Mouse (Mus musculus) testis, adult 2 months (tissue): ENCODE results near the gene Catsper3. TPM values are rescaled to one million over a fixed set of nuclear protein-coding genes. Genes with fewer than 3 reads are reported as not detected.
A peak's percentile ranks its signal among the peaks of the same experiment; 100 is the strongest.

Experiments
- H3K27ac ChIP-seq: fragments of 200-500 bp; 2 replicates; pipeline ENCODE4 v1.5.1; 2012; ENCODE audit warnings: low read depth, low read length; ENCODE audit not compliant: control insufficient read depth, insufficient read depth
- H3K27me3 ChIP-seq: fragments of 200-500 bp; 2 replicates; pipeline ENCODE4 v1.6.1; 2012; ENCODE audit warnings: mild to moderate bottlenecking, low read length, moderate library complexity; ENCODE audit not compliant: control insufficient read depth, insufficient read depth
- H3K36me3 ChIP-seq: fragments of 200-500 bp; 2 replicates; pipeline ENCODE4 v1.6.1; 2012; ENCODE audit warnings: mild to moderate bottlenecking, low read length; ENCODE audit not compliant: control insufficient read depth, insufficient read depth
- H3K4me1 ChIP-seq: fragments of 200-500 bp; 2 replicates; pipeline ENCODE4 v1.6.1; 2012; ENCODE audit warnings: low read length; ENCODE audit not compliant: control insufficient read depth, insufficient read depth
- H3K4me3 ChIP-seq: fragments of 200-500 bp; 2 replicates; pipeline ENCODE4 v1.5.1; 2012; ENCODE audit warnings: low read depth, mild to moderate bottlenecking, low read length, moderate library complexity, mixed read lengths; ENCODE audit not compliant: control insufficient read depth
- CTCF ChIP-seq: fragments of 200-500 bp; IDR thresholded peaks from 2 replicates; pipeline ENCODE4 v1.5.1; 2012; ENCODE audit warnings: low read depth, mild to moderate bottlenecking, inconsistent platforms, low read length, moderate library complexity; ENCODE audit not compliant: control insufficient read depth, insufficient read depth, insufficient replicate concordance
- POLR2A ChIP-seq: fragments of 200-500 bp; IDR thresholded peaks from 2 replicates; pipeline ENCODE4 v1.6.1; 2012; ENCODE audit warnings: low read depth, mild to moderate bottlenecking, inconsistent platforms, low read length, moderate library complexity; ENCODE audit not compliant: control insufficient read depth
- polyA plus RNA-seq: library from polyadenylated mRNA; depleted of rRNA; stranded (reverse); fragments of >200 nt; gene quantifications from 2 replicates; pipeline ENCODE4 v1.2.3, GENCODE M21; 2012; rRNA removed

The Catsper3 gene
- 85.0 and 111 TPM in 2 replicates for polyA plus RNA-seq

DNA sequence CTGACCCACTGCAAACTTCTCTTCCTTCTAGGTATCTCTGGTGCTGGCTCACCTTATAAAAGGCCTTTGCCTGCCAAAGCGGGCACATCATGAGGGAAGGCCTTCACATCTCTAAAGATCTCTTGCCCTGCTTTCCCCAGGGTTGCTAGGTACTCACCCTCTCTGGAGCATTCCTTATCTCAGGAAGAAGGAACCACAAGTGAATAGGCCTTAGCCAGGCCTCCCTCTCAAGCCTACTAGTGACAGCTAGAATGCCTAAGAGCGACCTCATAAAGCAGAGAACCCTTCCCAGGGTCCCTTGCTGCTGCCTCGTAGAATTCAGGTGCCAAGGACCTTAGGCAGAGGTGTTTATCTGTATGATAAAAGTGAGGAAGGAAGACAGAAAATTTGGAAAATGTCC lies at the start of gene Catsper3:
Gene Catsper3, plus strand, starts transcription at position 301 of the 400 bp plus-strand sequence.
- Histone ChIP-seq H3K36me3 (no peaks in the 10 kb centered on the region), H3K4me3 (peak within 1 kb of the TSS; percentile 81), H3K27ac (no peak within 1 kb of the TSS), H3K4me1 (no peaks in the 10 kb centered on the region; the same call in 1 of the 2 replicates), H3K27me3 (no peaks in the 10 kb centered on the region)
- no peak for TF ChIP-seq POLR2A

GRCm38 (mm10) chr13:55737885-55738284 lies 46.5 kb upstream of the Catsper3 start:
- Histone ChIP-seq H3K27me3 (no peaks in the 10 kb centered on the region), H3K4me3 (no peak overlapping the region), H3K4me1 (no peaks in the 10 kb centered on the region), H3K36me3 (no peaks in the 10 kb centered on the region), H3K27ac (no peak overlapping the region)
- TF ChIP-seq CTCF, result no peak
- no peak for TF ChIP-seq POLR2A

GRCm38 (mm10) chr13:55742306-55742705 lies 42.1 kb upstream of the Catsper3 start:
- no peaks in the 10 kb centered on the region for H3K4me1 ChIP-seq
- H3K4me3 ChIP-seq, result no peak overlapping the region
- no peaks in the 10 kb centered on the region for H3K27me3 ChIP-seq
- TF ChIP-seq CTCF (no peak), POLR2A (no peak)
- no peak overlapping the region for H3K27ac ChIP-seq
- no peaks in the 10 kb centered on the region for H3K36me3 ChIP-seq

DNA sequence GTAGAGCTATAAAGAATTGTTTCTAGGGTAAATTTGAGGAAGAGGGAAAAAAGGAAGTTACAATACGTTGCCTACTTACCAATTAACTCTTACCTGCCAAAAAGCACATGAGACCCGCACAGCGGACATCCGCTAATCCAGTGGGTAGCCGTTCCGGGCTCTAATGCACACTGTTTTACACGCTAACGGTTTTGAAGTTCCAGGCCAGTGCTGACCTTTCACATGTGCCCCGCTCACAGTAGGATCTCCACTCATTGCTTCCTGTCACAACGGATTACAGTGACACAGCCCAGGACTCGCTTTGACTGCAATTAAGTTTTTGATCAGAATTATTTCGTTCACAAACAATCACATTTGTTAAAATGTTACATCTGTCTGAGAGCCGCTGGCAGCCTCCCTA lies 30.0 kb upstream of the Catsper3 start:
- Histone ChIP-seq H3K36me3 (no peaks in the 10 kb centered on the region), H3K27ac (no peak overlapping the region), H3K4me3 (no peak overlapping the region), H3K4me1 (no peaks in the 10 kb centered on the region), H3K27me3 (no peaks in the 10 kb centered on the region)
- TF ChIP-seq POLR2A (no peak), CTCF (no peak)

GRCm38 (mm10) chr13:55756789-55757188 lies 27.6 kb upstream of the Catsper3 start:
- TF ChIP-seq POLR2A (no peak), CTCF (no peak)
- no peaks in the 10 kb centered on the region for H3K36me3 ChIP-seq
- H3K4me3 ChIP-seq, result no peak overlapping the region
- H3K27me3 ChIP-seq, result no peaks in the 10 kb centered on the region
- H3K4me1 ChIP-seq, result no peaks in the 10 kb centered on the region
- H3K27ac ChIP-seq, result no peak overlapping the region

GRCm38 (mm10) chr13:55757645-55758044 lies 26.7 kb upstream of the Catsper3 start:
- Histone ChIP-seq H3K4me1 (no peaks in the 10 kb centered on the region), H3K27me3 (no peaks in the 10 kb centered on the region), H3K27ac (no peak overlapping the region), H3K4me3 (no peak overlapping the region), H3K36me3 (no peaks in the 10 kb centered on the region)
- TF ChIP-seq POLR2A, result no peak
- no peak for TF ChIP-seq CTCF

DNA sequence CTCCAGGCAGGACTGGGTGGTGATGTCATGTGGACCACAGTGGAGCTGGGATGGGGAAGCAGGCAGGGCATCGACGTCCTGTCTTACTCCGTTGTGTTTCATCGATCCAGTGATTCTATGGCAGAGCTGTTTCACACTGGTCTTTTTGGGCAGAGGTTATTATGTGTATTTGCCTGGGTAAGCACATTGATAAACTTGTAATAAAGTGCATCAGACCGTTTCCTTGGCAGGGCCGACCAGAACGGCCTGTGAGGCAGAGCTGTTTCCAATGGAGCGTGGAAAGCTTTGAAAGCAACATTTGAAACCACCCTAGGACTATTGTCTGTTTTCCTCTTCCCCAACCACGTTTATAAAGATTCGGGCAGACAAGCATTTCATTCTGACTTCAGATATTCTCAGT lies 23.8 kb upstream of the Catsper3 start:
- Histone ChIP-seq H3K4me1 (no peaks in the 10 kb centered on the region), H3K27ac (no peak overlapping the region), H3K4me3 (no peak overlapping the region), H3K36me3 (no peaks in the 10 kb centered on the region), H3K27me3 (no peaks in the 10 kb centered on the region)
- TF ChIP-seq CTCF (no peak), POLR2A (no peak)

GRCm38 (mm10) chr13:55761486-55761885 lies 22.9 kb upstream of the Catsper3 start:
- no peaks in the 10 kb centered on the region for H3K27me3 ChIP-seq
- H3K27ac ChIP-seq, result no peak overlapping the region
- H3K4me1 ChIP-seq, result no peaks in the 10 kb centered on the region
- H3K4me3 ChIP-seq, result no peak overlapping the region
- TF ChIP-seq CTCF (no peak), POLR2A (no peak)
- no peaks in the 10 kb centered on the region for H3K36me3 ChIP-seq
